Mouse (Mus musculus) lung, postnatal 0 days (tissue): ENCODE measurements around the gene Spo11.

Experiments used
- CTCF ChIP-seq: IDR thresholded peaks from 2 replicates; pipeline ENCODE4 v1.5.1; 2016; ENCODE audit warnings: antibody characterized with exemption, mild to moderate bottlenecking
- EP300 ChIP-seq: IDR thresholded peaks from 2 replicates; pipeline ENCODE4 v1.6.1; 2016; ENCODE audit warnings: antibody characterized with exemption, mild to moderate bottlenecking, control low read depth

- TF ChIP-seq CTCF: no peak
- no peak for TF ChIP-seq EP300
Measured at GRCm38 (mm10) chr2:172998478-172998877, 21.0 kb downstream of the Spo11 start.
